Mouse (Mus musculus) MEL (cell line): ENCODE measurements at regions not wholly inside any gene's neighbourhood (a gene's known extent, or its start where the extent isn't known, plus 50 kb on each side); places are given as distances from the start of the nearest gene placed in this dataset.

Experiments
- CTCF ChIP-seq, 3 experiments: IDR thresholded peaks in 2 of 3; conservative IDR thresholded peaks in 1 of 3; 2 replicates each; pipeline ENCODE4 v1.5.1; 2011 to 2012; ENCODE audit warnings: low read length in 3 of 3, low read depth in 2 of 3, mild to moderate bottlenecking in 2 of 3, improper control_type of control experiment in 1 of 3, inconsistent platforms in 1 of 3, mixed read lengths in 1 of 3, moderate library complexity in 1 of 3; ENCODE audit not compliant: control insufficient read depth in 1 of 3, insufficient read depth in 1 of 3, poor library complexity in 1 of 3, severe bottlenecking in 1 of 3
- MAX ChIP-seq: IDR thresholded peaks from 2 replicates; pipeline ENCODE4 v1.6.1; 2011; ENCODE audit warnings: low read length, improper control_type of control experiment

DNA sequence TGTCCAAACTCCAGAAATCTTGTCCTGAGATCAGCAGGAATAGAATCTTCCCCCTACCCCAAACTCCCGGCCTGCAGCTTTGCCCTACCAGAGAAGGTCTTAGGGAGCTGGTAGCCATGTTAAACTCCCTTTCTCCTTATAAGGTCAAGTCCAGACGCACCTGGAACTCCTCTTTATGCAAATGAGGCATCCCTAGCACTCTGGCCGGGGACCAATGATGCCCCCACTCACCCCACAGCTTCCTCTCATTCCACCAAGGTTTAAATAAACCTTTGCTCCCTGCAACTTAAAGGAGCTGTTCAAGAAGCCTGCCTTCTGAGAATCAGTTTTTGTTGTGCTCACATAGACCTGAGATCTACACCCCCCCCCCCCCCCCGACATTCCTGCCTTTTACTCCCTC, 158.6 kb upstream of the Gimd1 start:
- TF ChIP-seq MAX (no peak), CTCF (IDR thresholded peaks at IDR 0.05 in 2 of 3, conservative IDR thresholded peaks at IDR 0.05 in 1 of 3; ENCODE audit: control insufficient read depth in 1 of 3, insufficient read depth in 1 of 3, low read depth in 2 of 3, low read length in 3 of 3, poor library complexity in 1 of 3, severe bottlenecking in 1 of 3) (no peak)
